Mouse (Mus musculus) olfactory bulb, adult 2 months (tissue): ENCODE data around the gene Tex44.

ENCODE experiments used
- CTCF ChIP-seq: fragments of 200-500 bp; IDR thresholded peaks from 2 replicates; pipeline ENCODE4 v1.5.1; 2012; ENCODE audit warnings: low read depth, mild to moderate bottlenecking, low read length, moderate library complexity; ENCODE audit not compliant: insufficient read depth
- POLR2A ChIP-seq: fragments of 200-500 bp; IDR thresholded peaks from 2 replicates; pipeline ENCODE4 v1.6.1; 2012; ENCODE audit warnings: mild to moderate bottlenecking, low read depth, low read length, moderate library complexity; ENCODE audit not compliant: insufficient read depth

GRCm38 (mm10) chr1:86397621-86398020 is 28.5 kb upstream of the Tex44 start:
- TF ChIP-seq POLR2A (no peak), CTCF (no peak)
